Mouse (Mus musculus) myocyte (in vitro differentiated cells): Measurements from ENCODE around the gene Fam25c. TPM values are rescaled to one million over a fixed set of nuclear protein-coding genes. Genes with fewer than 3 reads are reported as not detected.

ENCODE experiments used
- H3K27me3 ChIP-seq: one replicate; pipeline ENCODE4 v1.6.1; 2011; ENCODE audit not compliant: control insufficient read depth, insufficient read depth, insufficient read length
- H3K36me3 ChIP-seq: one replicate; pipeline ENCODE4 v1.6.1; 2011; ENCODE audit not compliant: control insufficient read depth, insufficient read depth
- H3K4me2 ChIP-seq: one replicate; pipeline ENCODE4 v1.6.1; 2011; ENCODE audit warnings: low read depth, control low read depth
- H3K4me3 ChIP-seq: one replicate; pipeline ENCODE4 v1.5.1; 2011; ENCODE audit warnings: mild to moderate bottlenecking, control low read depth, moderate library complexity
- H3K79me2 ChIP-seq: one replicate; pipeline ENCODE4 v1.6.1; 2011; ENCODE audit not compliant: control insufficient read depth, insufficient read depth
- H3ac ChIP-seq: one replicate; pipeline ENCODE4 v1.6.1; 2011; ENCODE audit not compliant: control insufficient read depth, insufficient read length
- CEBPB ChIP-seq: IDR thresholded peaks from 2 replicates; pipeline ENCODE4 v1.6.1; 2011; ENCODE audit warnings: mild to moderate bottlenecking, moderate library complexity; ENCODE audit not compliant: poor library complexity, insufficient read depth, severe bottlenecking
- E2F4 ChIP-seq: IDR thresholded peaks from one replicate; pipeline ENCODE4 v1.6.1; 2011; ENCODE audit warnings: mild to moderate bottlenecking, control low read depth, moderate library complexity; ENCODE audit not compliant: insufficient read depth
- MAX ChIP-seq: IDR thresholded peaks from one replicate; pipeline ENCODE4 v1.6.1; 2011; ENCODE audit warnings: low read depth, mild to moderate bottlenecking, control low read depth
- MYOD1 ChIP-seq, 3 experiments: IDR thresholded peaks; one replicate each; pipeline ENCODE4 v1.6.1; 2011; ENCODE audit warnings: control low read depth in 2 of 3, low read depth in 2 of 3, mild to moderate bottlenecking in 2 of 3, moderate library complexity in 1 of 3; ENCODE audit not compliant: insufficient read length in 2 of 3, control insufficient read depth in 1 of 3
- MYOG ChIP-seq, 3 experiments: IDR thresholded peaks; one replicate each; pipeline ENCODE4 v1.6.1; 2011; ENCODE audit warnings: control low read depth in 2 of 3, low read depth in 2 of 3, mild to moderate bottlenecking in 2 of 3; ENCODE audit not compliant: insufficient read length in 2 of 3, control insufficient read depth in 1 of 3, insufficient read depth in 1 of 3
- POLR2A ChIP-seq: IDR thresholded peaks from one replicate; pipeline ENCODE4 v1.6.1; 2011; ENCODE audit warnings: low read depth, mild to moderate bottlenecking, control low read depth, moderate library complexity; ENCODE audit not compliant: insufficient read length
- POLR2AphosphoS2 ChIP-seq: IDR thresholded peaks from one replicate; pipeline ENCODE4 v1.6.1; 2011; ENCODE audit warnings: low read depth, control low read depth; ENCODE audit not compliant: insufficient read length
- REST ChIP-seq: IDR thresholded peaks from one replicate; pipeline ENCODE4 v1.6.1; 2011; ENCODE audit warnings: mild to moderate bottlenecking, control low read depth, moderate library complexity; ENCODE audit not compliant: insufficient read depth, insufficient read length
- SRF ChIP-seq: IDR thresholded peaks from one replicate; pipeline ENCODE4 v1.6.1; 2011; ENCODE audit warnings: low read depth; ENCODE audit not compliant: control insufficient read depth, insufficient read length
- TCF12 ChIP-seq: IDR thresholded peaks from one replicate; pipeline ENCODE4 v1.6.1; 2011; ENCODE audit warnings: mild to moderate bottlenecking, control low read depth; ENCODE audit not compliant: poor library complexity, insufficient read depth, severe bottlenecking
- TCF3 ChIP-seq: IDR thresholded peaks from one replicate; pipeline ENCODE4 v1.6.1; 2011; ENCODE audit warnings: low read depth, control low read depth; ENCODE audit not compliant: insufficient read length
- USF1 ChIP-seq: IDR thresholded peaks from one replicate; pipeline ENCODE4 v1.6.1; 2011; ENCODE audit warnings: low read depth, mild to moderate bottlenecking, control low read depth, moderate library complexity
- polyA plus RNA-seq: library from polyadenylated mRNA; unstranded; fragments of >200 nt; fragmentation: generic; extraction: Trizol; gene quantifications from one replicate; pipeline ENCODE4 v1.2.1, GENCODE M21; 2012; ENCODE audit warnings: missing spikeins

The Fam25c gene
- polyA plus RNA-seq, 1 experiment: not detected

GRCm38 (mm10) chr14:34382921-34383704, 27.9 kb upstream of the Fam25c start:
- no peak overlapping the region for H3K4me2 ChIP-seq
- no peak overlapping the region for H3ac ChIP-seq
- H3K4me3 ChIP-seq: no peak overlapping the region
- TF ChIP-seq MYOG (IDR thresholded peaks at IDR 0.05; ENCODE audit: control insufficient read depth in 1 of 3, insufficient read depth in 1 of 3, insufficient read length in 2 of 3, low read depth in 2 of 3): no peak
- TF ChIP-seq REST: no peak
- no peak for TF ChIP-seq POLR2AphosphoS2
- no peak for TF ChIP-seq USF1
- no peak for TF ChIP-seq SRF
- TF ChIP-seq POLR2A: no peak
- TF ChIP-seq TCF3: no peak
- no peaks in the 10 kb centered on the region for H3K79me2 ChIP-seq
- no peaks in the 10 kb centered on the region for H3K27me3 ChIP-seq
- H3K36me3 ChIP-seq: no peaks in the 10 kb centered on the region

- Histone ChIP-seq H3ac (no peak overlapping the region), H3K79me2 (no peaks in the 10 kb centered on the region), H3K4me3 (no peak overlapping the region), H3K36me3 (no peaks in the 10 kb centered on the region), H3K4me2 (no peak overlapping the region), H3K27me3 (no peaks in the 10 kb centered on the region)
- TF ChIP-seq MYOG (IDR thresholded peaks at IDR 0.05; ENCODE audit: control insufficient read depth in 1 of 3, insufficient read depth in 1 of 3, insufficient read length in 2 of 3, low read depth in 2 of 3) (no peak), CEBPB (no peak), MYOD1 (IDR thresholded peaks at IDR 0.05; ENCODE audit: control insufficient read depth in 1 of 3, insufficient read length in 2 of 3, low read depth in 2 of 3) (no peak), POLR2A (no peak), POLR2AphosphoS2 (no peak), SRF (no peak), TCF3 (no peak), REST (no peak), MAX (no peak), USF1 (no peak), E2F4 (no peak), TCF12 (no peak)
These were observed 23.5 kb upstream of the Fam25c start for GRCm38 (mm10) chr14:34378560-34379331.

GRCm38 (mm10) chr14:34377121-34377520, 21.9 kb upstream of the Fam25c start:
- Histone ChIP-seq H3K4me2 (no peak overlapping the region), H3K27me3 (no peaks in the 10 kb centered on the region), H3K79me2 (no peaks in the 10 kb centered on the region), H3K4me3 (no peak overlapping the region), H3ac (no peak overlapping the region), H3K36me3 (no peaks in the 10 kb centered on the region)
- no peak for TF ChIP-seq CEBPB
- TF ChIP-seq MYOG (IDR thresholded peaks at IDR 0.05; ENCODE audit: control insufficient read depth in 1 of 3, insufficient read depth in 1 of 3, insufficient read length in 2 of 3, low read depth in 2 of 3): no peak
- no peak for TF ChIP-seq MAX
- TF ChIP-seq REST: no peak
- TF ChIP-seq POLR2A: no peak
- TF ChIP-seq E2F4: no peak
- TF ChIP-seq MYOD1 (IDR thresholded peaks at IDR 0.05; ENCODE audit: control insufficient read depth in 1 of 3, insufficient read length in 2 of 3, low read depth in 2 of 3): no peak
- no peak for TF ChIP-seq USF1
- TF ChIP-seq TCF12: no peak
- TF ChIP-seq POLR2AphosphoS2: no peak

DNA sequence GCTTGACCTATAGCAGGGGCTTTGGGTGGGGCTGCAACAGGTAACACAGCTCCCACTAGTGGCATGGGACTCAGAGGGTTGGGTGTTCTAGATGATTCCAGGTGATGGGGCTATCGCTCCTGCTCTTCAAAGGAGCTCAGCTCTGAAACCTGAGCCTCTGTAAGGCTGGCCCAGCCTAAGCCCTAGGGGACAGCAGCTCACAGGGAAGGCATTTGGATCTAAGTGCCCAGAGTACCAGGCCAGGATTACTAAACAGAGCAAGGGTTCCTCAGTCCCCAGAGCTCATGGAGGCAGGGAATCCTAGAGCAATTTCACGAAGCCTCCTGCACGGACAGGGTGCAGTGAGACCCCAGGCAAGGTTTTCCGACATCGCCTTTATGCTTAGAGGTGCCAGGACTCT, 20.7 kb upstream of the Fam25c start:
- Histone ChIP-seq H3K4me2 (no peak overlapping the region), H3K4me3 (no peak overlapping the region), H3ac (no peak overlapping the region), H3K36me3 (no peaks in the 10 kb centered on the region), H3K79me2 (no peaks in the 10 kb centered on the region), H3K27me3 (no peaks in the 10 kb centered on the region)
- TF ChIP-seq USF1 (no peak), REST (no peak), TCF12 (no peak), E2F4 (no peak), CEBPB (no peak), POLR2AphosphoS2 (no peak), MYOG (IDR thresholded peaks at IDR 0.05; ENCODE audit: control insufficient read depth in 1 of 3, insufficient read depth in 1 of 3, insufficient read length in 2 of 3, low read depth in 2 of 3) (no peak), TCF3 (no peak), SRF (no peak), MAX (no peak), MYOD1 (IDR thresholded peaks at IDR 0.05; ENCODE audit: control insufficient read depth in 1 of 3, insufficient read length in 2 of 3, low read depth in 2 of 3) (no peak), POLR2A (no peak)
